Mouse (Mus musculus) cerebellum, adult 2 months (tissue): ENCODE results near the gene Gm21969.

Experiments used
- CTCF ChIP-seq: fragments of 200-500 bp; IDR thresholded peaks from 2 replicates; pipeline ENCODE4 v1.5.1; 2011; ENCODE audit warnings: low read depth, mild to moderate bottlenecking, control low read depth, low read length, moderate library complexity, borderline replicate concordance; ENCODE audit not compliant: insufficient read depth
- POLR2A ChIP-seq: fragments of 200-500 bp; IDR thresholded peaks from 2 replicates; pipeline ENCODE4 v1.6.1; 2011; ENCODE audit warnings: low read length, control low read depth, borderline replicate concordance; ENCODE audit not compliant: insufficient read depth

DNA sequence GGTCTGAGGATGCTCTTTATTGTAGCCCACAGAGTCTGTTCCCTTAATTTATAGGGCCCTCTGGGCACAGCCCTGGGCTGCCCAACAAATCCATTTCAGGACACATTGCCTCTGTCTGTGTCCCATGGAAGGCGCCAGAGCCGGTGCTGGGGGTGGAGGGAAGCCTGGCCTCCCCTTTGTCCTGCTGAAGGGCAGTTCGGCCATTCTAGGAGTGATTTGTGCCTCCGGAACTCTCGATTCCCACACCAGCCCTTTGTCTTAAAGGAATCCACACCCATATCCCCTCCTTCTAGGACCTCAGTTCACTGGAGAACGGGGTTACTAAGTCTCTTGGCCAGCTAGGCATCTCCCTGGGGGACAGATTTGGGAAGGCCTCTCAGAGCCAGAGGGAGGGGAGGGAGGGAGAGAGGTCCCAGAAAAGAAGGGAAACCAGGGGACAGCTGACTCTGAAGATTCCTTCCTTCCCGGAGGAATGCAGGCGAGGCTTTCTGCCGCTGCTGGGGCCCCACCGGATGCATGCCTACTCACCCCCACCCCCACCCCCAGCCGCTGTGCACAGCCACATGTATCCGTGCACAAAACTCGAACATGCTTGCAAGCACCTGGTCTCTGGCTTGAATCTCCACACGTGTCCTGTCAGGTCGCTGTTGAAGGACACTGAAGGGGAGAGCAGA lies 22.2 kb upstream of the Gm21969 start:
- TF ChIP-seq CTCF (no peak), POLR2A (no peak)
